8 mouse cellular contexts compared by ENCODE assay signal in genomic region chr11:58867039-58867953, GRCm38 (mm10). TPM values are rescaled to one million over a fixed set of nuclear protein-coding genes. Genes with fewer than 3 reads are reported as not detected.
DNase-seq lines count a peak whose midpoint lies in the region; ATAC-seq and TF ChIP-seq lines count a peak whose summit lies in the region.

TSS of gene 2810021J22Rik (plus strand) at chr11:58867216.

- 3% methylated on average over 37 of the region's 37 CpGs for whole genome bisulfite sequencing in heart, embryonic 11.5 days (ENCODE audit: insufficient replicate concordance)
- 4% methylated on average over 37 of the region's 37 CpGs for WGBS in kidney, embryonic 15.5 days
- WGBS in liver, adult 2 months: 4% methylated on average over 37 of the region's 37 CpGs

- peak within 1 kb of the TSS; percentile 70 for H3K27ac ChIP-seq in heart, embryonic 11.5 days (ENCODE audit: low read depth, low read length)
- peak within 1 kb of the TSS; percentile 88 for H3K27ac ChIP-seq in kidney, embryonic 15.5 days
- peak within 1 kb of the TSS; percentile 25 for H3K27ac ChIP-seq in liver, adult 2 months (replicated peaks; ENCODE audit: insufficient read depth, low read depth, low read length)

- peak; percentile 94 for ATAC-seq in erythroblast, adult 5-6 weeks (replicated peaks; ENCODE audit: low FRiP score, poor library complexity, severe bottlenecking)
- ATAC-seq in heart, embryonic 11.5 days (replicated peaks; ENCODE audit: insufficient number of reproducible peaks, low FRiP score, low TSS enrichment): peak; percentile 69
- peak; percentile 88 for ATAC-seq in kidney, embryonic 15.5 days (replicated peaks; ENCODE audit: low FRiP score)
- ATAC-seq in monocyte, adult 5-6 weeks (replicated peaks; ENCODE audit: insufficient number of reproducible peaks, low FRiP score, low TSS enrichment, poor library complexity, severe bottlenecking): peak; percentile 78

- 0 out of 2 replicates have a peak, but pooled peaks cover 2% of the 10 kb centered on the region for H3K36me3 ChIP-seq in heart, embryonic 11.5 days (ENCODE audit: control insufficient read depth, insufficient read depth, low read length)
- peaks cover 26% of the 10 kb centered on the region for H3K36me3 ChIP-seq in kidney, embryonic 15.5 days
- no peaks in the 10 kb centered on the region for H3K36me3 ChIP-seq in liver, adult 2 months (ENCODE audit: control insufficient read depth, insufficient read depth, low read length)

- TF ChIP-seq CTCF in brain, embryonic 14.5 days (IDR thresholded peaks at IDR 0.05; ENCODE audit: borderline replicate concordance, extremely low read depth, insufficient read depth, insufficient read length): no peak
- TF ChIP-seq CTCF in liver, adult 2 months (IDR thresholded peaks at IDR 0.05; ENCODE audit: low read depth, low read length): peak; percentile 34

- H3K4me3 ChIP-seq in heart, embryonic 11.5 days (ENCODE audit: low read depth, low read length): peak within 1 kb of the TSS; percentile 87
- H3K4me3 ChIP-seq in kidney, embryonic 15.5 days (replicated peaks): peak within 1 kb of the TSS; percentile 77
- peak within 1 kb of the TSS; percentile 88 for H3K4me3 ChIP-seq in liver, adult 2 months (ENCODE audit: insufficient read depth, low read depth, low read length)

- H3K27me3 ChIP-seq in heart, embryonic 11.5 days (ENCODE audit: control insufficient read depth, insufficient read depth, low read length): no peaks in the 10 kb centered on the region
- H3K27me3 ChIP-seq in kidney, embryonic 15.5 days: no peaks in the 10 kb centered on the region
- no peaks in the 10 kb centered on the region for H3K27me3 ChIP-seq in liver, adult 2 months (ENCODE audit: control insufficient read depth, insufficient read depth, low read length)

- no peaks in the 10 kb centered on the region for H3K9me3 ChIP-seq in heart, embryonic 11.5 days (replicated peaks; ENCODE audit: control insufficient read depth, low read length)
- no peaks in the 10 kb centered on the region for H3K9me3 ChIP-seq in kidney, embryonic 15.5 days (replicated peaks)

- 0 out of 2 replicates have a peak, but pooled peaks have one; percentile 9 for TF ChIP-seq POLR2A in brain, embryonic 14.5 days (IDR thresholded peaks at IDR 0.05; ENCODE audit: borderline replicate concordance, extremely low read depth, insufficient read depth, insufficient read length, poor library complexity, severe bottlenecking)
- TF ChIP-seq POLR2A in liver, adult 2 months (IDR thresholded peaks at IDR 0.05; ENCODE audit: extremely low read depth, insufficient read depth, low read length): peak; percentile 43

- H3K9ac ChIP-seq in heart, embryonic 11.5 days (ENCODE audit: low read depth, low read length): peak within 1 kb of the TSS; percentile 89
- peak within 1 kb of the TSS; percentile 70 for H3K9ac ChIP-seq in kidney, embryonic 15.5 days
- peak within 1 kb of the TSS; percentile 74 for H3K9ac ChIP-seq in liver, adult 2 months (ENCODE audit: low read depth, low read length)

- no peaks in the 10 kb centered on the region for H3K79me2 ChIP-seq in liver, adult 2 months (ENCODE audit: control insufficient read depth, insufficient read depth, low read length)

- DNase-seq in CD4-positive helper T cell, adult 2 months (ENCODE audit: low read depth, low spot score): peak; percentile 88
- peak; percentile 92 for DNase-seq in brain, embryonic 14.5 days (ENCODE audit: low read depth)
- peak; percentile 80 for DNase-seq in liver, adult 2 months (ENCODE audit: extremely low read depth, low read depth, low spot score)
- peak; percentile 82 to 83 for DNase-seq in spleen, postnatal 36 days (ENCODE audit: low spot score in 2 of 2)

- H3K4me1 ChIP-seq in heart, embryonic 11.5 days (ENCODE audit: control insufficient read depth, insufficient read depth, low read length): peaks cover 8% of the 10 kb centered on the region; the same call in 1 of the 2 replicates
- peaks cover 12% of the 10 kb centered on the region for H3K4me1 ChIP-seq in kidney, embryonic 15.5 days
- peaks cover 6% of the 10 kb centered on the region; the same call in 1 of the 2 replicates for H3K4me1 ChIP-seq in liver, adult 2 months (ENCODE audit: control insufficient read depth, insufficient read depth, low read length)

- H3K4me2 ChIP-seq in heart, embryonic 11.5 days: peak within 1 kb of the TSS; percentile 84
- peak within 1 kb of the TSS; percentile 70 for H3K4me2 ChIP-seq in kidney, embryonic 15.5 days

RNA-seq across cellular contexts. Expression of gene 2810021J22Rik, which starts in this region (rescaled TPM):
- polyA plus RNA-seq in brain, embryonic 14.5 days (2012; rRNA removed): 8.7 and 10.0 TPM in 2 replicates
- 0.63 and 1.7 TPM in 2 replicates for total RNA-seq in erythroblast, adult 5-6 weeks (2015; ENCODE audit: low replicate concordance)
- 2.0 and 2.1 TPM in 2 replicates for total RNA-seq in erythroblast, adult 5-6 weeks (2017; ENCODE audit: low replicate concordance)
- polyA plus RNA-seq in heart, embryonic 11.5 days (2014; fragmentation: Nextera tagmentation; extraction: Ambion mirVana): 4.6 and 6.4 TPM in 2 replicates
- 8.8 and 9.9 TPM in 2 replicates for polyA plus RNA-seq in kidney, embryonic 15.5 days (2015; fragmentation: Nextera tagmentation; extraction: Ambion mirVana)
- 1.3 TPM in 2 replicates for total RNA-seq in liver, adult 2 months (2014; rRNA removed)
- 1.8 and 2.6 TPM in 2 replicates for polyA plus RNA-seq in liver, adult 2 months (2012; rRNA removed)
- 3.4 to 10.0 TPM (median 3.9 TPM) in 3 replicates for total RNA-seq in monocyte, adult 5-6 weeks (2017)

Comparison
In these comparisons a context has a peak if more than half of its experiments do, and no peak if none do; other contexts are left out.
1. Peak in every context shown above with its lines: DNase-seq, ATAC-seq, H3K4me3 ChIP-seq and H3K27ac ChIP-seq.
2. H3K27ac ChIP-seq: peak in every context shown above with its lines; median percentile 88 in kidney, embryonic 15.5 days; 70 in heart, embryonic 11.5 days; 25 in liver, adult 2 months.